Mouse (Mus musculus) myocyte (in vitro differentiated cells): Measurements from ENCODE around the gene Eif1. TPM values are rescaled to one million over a fixed set of nuclear protein-coding genes. Genes with fewer than 3 reads are reported as not detected.

Experiments used
- H3K27me3 ChIP-seq: one replicate; pipeline ENCODE4 v1.6.1; 2011; ENCODE audit not compliant: control insufficient read depth, insufficient read depth, insufficient read length
- H3K36me3 ChIP-seq: one replicate; pipeline ENCODE4 v1.6.1; 2011; ENCODE audit not compliant: control insufficient read depth, insufficient read depth
- H3K4me2 ChIP-seq: one replicate; pipeline ENCODE4 v1.6.1; 2011; ENCODE audit warnings: low read depth, control low read depth
- H3K4me3 ChIP-seq: one replicate; pipeline ENCODE4 v1.5.1; 2011; ENCODE audit warnings: mild to moderate bottlenecking, control low read depth, moderate library complexity
- H3K79me2 ChIP-seq: one replicate; pipeline ENCODE4 v1.6.1; 2011; ENCODE audit not compliant: control insufficient read depth, insufficient read depth
- H3ac ChIP-seq: one replicate; pipeline ENCODE4 v1.6.1; 2011; ENCODE audit not compliant: control insufficient read depth, insufficient read length
- CEBPB ChIP-seq: IDR thresholded peaks from 2 replicates; pipeline ENCODE4 v1.6.1; 2011; ENCODE audit warnings: mild to moderate bottlenecking, moderate library complexity; ENCODE audit not compliant: poor library complexity, insufficient read depth, severe bottlenecking
- E2F4 ChIP-seq: IDR thresholded peaks from one replicate; pipeline ENCODE4 v1.6.1; 2011; ENCODE audit warnings: mild to moderate bottlenecking, control low read depth, moderate library complexity; ENCODE audit not compliant: insufficient read depth
- MAX ChIP-seq: IDR thresholded peaks from one replicate; pipeline ENCODE4 v1.6.1; 2011; ENCODE audit warnings: low read depth, mild to moderate bottlenecking, control low read depth
- MYOD1 ChIP-seq, 3 experiments: IDR thresholded peaks; one replicate each; pipeline ENCODE4 v1.6.1; 2011; ENCODE audit warnings: control low read depth in 2 of 3, low read depth in 2 of 3, mild to moderate bottlenecking in 2 of 3, moderate library complexity in 1 of 3; ENCODE audit not compliant: insufficient read length in 2 of 3, control insufficient read depth in 1 of 3
- MYOG ChIP-seq, 3 experiments: IDR thresholded peaks; one replicate each; pipeline ENCODE4 v1.6.1; 2011; ENCODE audit warnings: control low read depth in 2 of 3, low read depth in 2 of 3, mild to moderate bottlenecking in 2 of 3; ENCODE audit not compliant: insufficient read length in 2 of 3, control insufficient read depth in 1 of 3, insufficient read depth in 1 of 3
- POLR2A ChIP-seq: IDR thresholded peaks from one replicate; pipeline ENCODE4 v1.6.1; 2011; ENCODE audit warnings: low read depth, mild to moderate bottlenecking, control low read depth, moderate library complexity; ENCODE audit not compliant: insufficient read length
- POLR2AphosphoS2 ChIP-seq: IDR thresholded peaks from one replicate; pipeline ENCODE4 v1.6.1; 2011; ENCODE audit warnings: low read depth, control low read depth; ENCODE audit not compliant: insufficient read length
- REST ChIP-seq: IDR thresholded peaks from one replicate; pipeline ENCODE4 v1.6.1; 2011; ENCODE audit warnings: mild to moderate bottlenecking, control low read depth, moderate library complexity; ENCODE audit not compliant: insufficient read depth, insufficient read length
- SRF ChIP-seq: IDR thresholded peaks from one replicate; pipeline ENCODE4 v1.6.1; 2011; ENCODE audit warnings: low read depth; ENCODE audit not compliant: control insufficient read depth, insufficient read length
- TCF12 ChIP-seq: IDR thresholded peaks from one replicate; pipeline ENCODE4 v1.6.1; 2011; ENCODE audit warnings: mild to moderate bottlenecking, control low read depth; ENCODE audit not compliant: poor library complexity, insufficient read depth, severe bottlenecking
- TCF3 ChIP-seq: IDR thresholded peaks from one replicate; pipeline ENCODE4 v1.6.1; 2011; ENCODE audit warnings: low read depth, control low read depth; ENCODE audit not compliant: insufficient read length
- USF1 ChIP-seq: IDR thresholded peaks from one replicate; pipeline ENCODE4 v1.6.1; 2011; ENCODE audit warnings: low read depth, mild to moderate bottlenecking, control low read depth, moderate library complexity
- polyA plus RNA-seq: library from polyadenylated mRNA; unstranded; fragments of >200 nt; fragmentation: generic; extraction: Trizol; gene quantifications from one replicate; pipeline ENCODE4 v1.2.1, GENCODE M21; 2012; ENCODE audit warnings: missing spikeins

Gene Eif1
- 1,731 TPM for polyA plus RNA-seq

GRCm38 (mm10) chr11:100319492-100320171 lies at the start of gene Eif1:
TSS of gene Eif1 (plus strand) at chr11:100319885.
- peak within 1 kb of the TSS; percentile 67 for H3ac ChIP-seq
- H3K36me3 ChIP-seq: peaks cover 26% of the 10 kb centered on the region
- peak; percentile 68 for TF ChIP-seq POLR2AphosphoS2
- TF ChIP-seq TCF12: no peak
- TF ChIP-seq USF1: no peak
- peak; percentile 75 for TF ChIP-seq SRF
- H3K4me3 ChIP-seq: peak within 1 kb of the TSS; percentile 95
- peak within 1 kb of the TSS; percentile 97 for H3K4me2 ChIP-seq
- H3K79me2 ChIP-seq: peaks cover 9% of the 10 kb centered on the region
- H3K27me3 ChIP-seq: peaks cover 4% of the 10 kb centered on the region

- H3K4me2 ChIP-seq: no peak overlapping the region
- no peaks in the 10 kb centered on the region for H3K27me3 ChIP-seq
- no peaks in the 10 kb centered on the region for H3K79me2 ChIP-seq
- no peak overlapping the region for H3ac ChIP-seq
- TF ChIP-seq E2F4: no peak
- no peak for TF ChIP-seq POLR2A
- TF ChIP-seq USF1: no peak
- TF ChIP-seq REST: no peak
- TF ChIP-seq TCF12: no peak
- no peak for TF ChIP-seq MYOG (IDR thresholded peaks at IDR 0.05; ENCODE audit: control insufficient read depth in 1 of 3, insufficient read depth in 1 of 3, insufficient read length in 2 of 3, low read depth in 2 of 3)
- no peak for TF ChIP-seq MYOD1 (IDR thresholded peaks at IDR 0.05; ENCODE audit: control insufficient read depth in 1 of 3, insufficient read length in 2 of 3, low read depth in 2 of 3)
- TF ChIP-seq TCF3: no peak
- no peak for TF ChIP-seq CEBPB
- TF ChIP-seq POLR2AphosphoS2: no peak
- TF ChIP-seq MAX: no peak
- TF ChIP-seq SRF: no peak
- H3K36me3 ChIP-seq: no peaks in the 10 kb centered on the region
- no peak overlapping the region for H3K4me3 ChIP-seq
These were observed 47.8 kb upstream of the Eif1 start for GRCm38 (mm10) chr11:100271878-100272277.

GRCm38 (mm10) chr11:100274719-100275118 lies 45.0 kb upstream of the Eif1 start:
- Histone ChIP-seq H3K36me3 (no peaks in the 10 kb centered on the region), H3K4me3 (no peak overlapping the region), H3K4me2 (no peak overlapping the region), H3ac (no peak overlapping the region), H3K27me3 (no peaks in the 10 kb centered on the region), H3K79me2 (no peaks in the 10 kb centered on the region)
- TF ChIP-seq TCF12: no peak
- no peak for TF ChIP-seq POLR2A
- no peak for TF ChIP-seq CEBPB
- no peak for TF ChIP-seq E2F4
- TF ChIP-seq SRF: no peak
- TF ChIP-seq REST: no peak
- TF ChIP-seq USF1: no peak

DNA sequence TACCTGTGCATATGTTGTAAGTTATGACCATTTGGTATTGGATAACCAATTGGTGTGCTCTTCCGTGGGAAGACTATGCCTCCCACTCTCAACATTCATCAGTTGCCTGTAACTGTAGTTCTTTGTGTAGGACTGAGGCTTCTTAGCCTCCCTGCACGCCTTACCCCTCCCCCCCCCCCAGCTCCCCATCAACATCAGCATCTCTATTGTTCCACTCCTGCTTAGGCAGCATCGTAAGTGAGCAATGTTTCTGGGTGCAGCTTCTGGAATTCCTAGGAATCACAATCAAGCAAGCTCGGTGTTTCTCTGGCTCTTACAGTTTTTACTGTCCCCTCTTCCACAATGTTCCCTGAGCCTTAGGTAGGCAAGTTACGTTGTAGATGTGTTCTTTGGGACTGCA lies 44.2 kb upstream of the Eif1 start:
- Histone ChIP-seq H3K79me2 (no peaks in the 10 kb centered on the region), H3K36me3 (no peaks in the 10 kb centered on the region), H3K4me3 (no peak overlapping the region), H3K27me3 (no peaks in the 10 kb centered on the region), H3K4me2 (no peak overlapping the region), H3ac (no peak overlapping the region)
- no peak for TF ChIP-seq TCF12
- no peak for TF ChIP-seq POLR2A
- no peak for TF ChIP-seq CEBPB
- no peak for TF ChIP-seq MAX
- TF ChIP-seq USF1: no peak
- TF ChIP-seq POLR2AphosphoS2: no peak
- TF ChIP-seq REST: no peak
- no peak for TF ChIP-seq TCF3
- TF ChIP-seq SRF: no peak
- TF ChIP-seq MYOG (IDR thresholded peaks at IDR 0.05; ENCODE audit: control insufficient read depth in 1 of 3, insufficient read depth in 1 of 3, insufficient read length in 2 of 3, low read depth in 2 of 3): no peak
- TF ChIP-seq MYOD1 (IDR thresholded peaks at IDR 0.05; ENCODE audit: control insufficient read depth in 1 of 3, insufficient read length in 2 of 3, low read depth in 2 of 3): no peak
- no peak for TF ChIP-seq E2F4

DNA sequence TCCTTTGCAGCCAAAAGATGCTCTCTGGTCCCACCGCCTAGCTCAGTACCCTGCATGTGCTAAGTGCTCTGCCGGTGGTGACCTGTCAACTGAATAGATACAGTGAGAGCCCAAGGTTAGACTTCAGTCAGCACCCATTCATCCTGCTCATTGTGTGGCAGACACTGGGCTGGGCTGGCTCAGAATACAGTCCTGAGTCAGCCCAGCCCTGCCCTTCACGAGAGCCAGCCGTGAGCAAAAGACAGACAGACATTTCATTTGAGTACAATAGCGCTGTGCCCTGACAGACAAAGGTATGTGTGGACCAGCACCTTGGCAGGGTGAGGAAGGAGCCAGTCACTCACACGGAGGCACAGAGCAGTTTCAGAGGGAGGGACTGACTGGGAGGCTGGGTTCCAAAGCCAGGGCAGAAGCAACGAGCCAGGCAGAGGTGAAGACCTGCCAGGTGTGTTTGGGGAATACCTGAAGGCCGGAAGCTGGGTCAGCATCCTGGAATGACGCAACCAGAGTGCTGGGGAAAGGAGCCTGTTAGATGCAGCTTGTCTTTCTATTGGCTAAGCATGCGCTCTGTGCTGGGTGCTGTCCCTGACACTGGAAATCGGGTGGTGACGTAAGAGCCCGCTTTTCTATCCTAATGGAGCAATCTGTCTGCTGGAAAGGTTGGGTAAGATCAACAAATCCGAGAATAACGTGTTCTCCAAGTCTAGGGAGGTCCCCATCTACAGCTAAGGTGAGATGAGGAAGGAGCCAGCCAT lies 41.8 kb upstream of the Eif1 start:
- Histone ChIP-seq H3K4me3 (no peak overlapping the region), H3K4me2 (no peak overlapping the region), H3K36me3 (no peaks in the 10 kb centered on the region), H3K79me2 (no peaks in the 10 kb centered on the region), H3K27me3 (no peaks in the 10 kb centered on the region), H3ac (no peak overlapping the region)
- no peak for TF ChIP-seq TCF12
- no peak for TF ChIP-seq E2F4
- no peak for TF ChIP-seq TCF3
- no peak for TF ChIP-seq POLR2AphosphoS2
- no peak for TF ChIP-seq USF1
- TF ChIP-seq MYOD1 (IDR thresholded peaks at IDR 0.05; ENCODE audit: control insufficient read depth in 1 of 3, insufficient read length in 2 of 3, low read depth in 2 of 3): no peak
- TF ChIP-seq REST: no peak
- TF ChIP-seq CEBPB: no peak
- TF ChIP-seq SRF: no peak
